Comparison of ENCODE assay signal across 24 mouse cellular contexts in the genomic region with DNA sequence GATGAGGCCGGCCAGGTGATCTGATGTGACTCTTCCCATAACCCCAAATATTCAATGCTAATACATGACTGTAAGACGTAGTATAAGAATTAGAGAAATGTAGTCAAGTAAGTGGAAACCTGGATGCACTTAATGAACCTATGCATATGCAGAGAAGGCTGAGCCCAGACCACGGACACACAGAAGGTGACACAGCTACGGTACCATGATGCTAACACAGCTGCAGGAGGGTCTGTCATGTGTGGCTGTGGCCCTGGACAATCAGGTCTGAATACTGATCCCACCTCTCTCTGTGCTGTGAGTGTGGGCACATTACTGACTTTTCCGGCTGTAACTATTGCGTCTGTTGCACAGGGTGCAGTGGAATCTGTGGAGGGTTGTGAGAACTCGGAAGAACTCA.
"Had no signal": no experiment of that assay in that cellular context is flagged by ENCODE, and none has a peak within 500 bp of the region (broad histone marks: within the 10 kb centered on the region; RNA-seq: fewer than 3 reads in every experiment).

No protein-coding gene starts in this region.

- DNase-seq: cerebellum, adult 9-10 months; cerebellum, postnatal 10 days; cerebellum, postnatal 14 days; cerebellum, postnatal 25 days; cerebellum, postnatal 36 days; embryo, embryonic 11 days; forebrain, postnatal 0 days; gastrocnemius, adult 2 months; gastrocnemius, postnatal 10 days; gastrocnemius, postnatal 14 days; gastrocnemius, postnatal 25 days; gastrocnemius, postnatal 36 days; heart, adult 18-20 months had no signal

- H3K27me3 ChIP-seq: embryonic facial prominence, embryonic 12.5 days; embryonic facial prominence, embryonic 13.5 days; embryonic facial prominence, embryonic 15.5 days; forebrain, embryonic 12.5 days; forebrain, embryonic 13.5 days; forebrain, embryonic 15.5 days had no signal

- H3K4me3 ChIP-seq: embryonic facial prominence, embryonic 10.5 days; embryonic facial prominence, embryonic 12.5 days; embryonic facial prominence, embryonic 13.5 days; embryonic facial prominence, embryonic 15.5 days; erythroblast, embryonic 14.5 days; forebrain, embryonic 10.5 days; forebrain, embryonic 12.5 days; forebrain, embryonic 13.5 days; forebrain, embryonic 15.5 days; gastrocnemius, adult 2 months; heart, adult 2 months; heart, embryonic 10.5 days had no signal

- H3K4me2 ChIP-seq: embryonic facial prominence, embryonic 12.5 days; embryonic facial prominence, embryonic 13.5 days; embryonic facial prominence, embryonic 15.5 days; forebrain, embryonic 12.5 days; forebrain, embryonic 13.5 days; forebrain, embryonic 15.5 days had no signal
